Mouse (Mus musculus) kidney, adult 2 months (tissue): Measurements from ENCODE around the gene Gpr152. TPM values are rescaled to one million over a fixed set of nuclear protein-coding genes. Genes with fewer than 3 reads are reported as not detected.
"Not testable (repeated sequence)": the region's sequence is repeated elsewhere in the genome, so short reads cannot be mapped to it uniquely, and the experiment has no call there.

Source experiments
- DNase-seq: peaks from one replicate; pipeline ENCODE4 v3.0.0; 2021
- H3K27ac ChIP-seq: fragments of 200-500 bp; 2 replicates; pipeline ENCODE4 v1.5.1; 2012; ENCODE audit warnings: low read depth, low read length, control low read depth, inconsistent platforms; ENCODE audit not compliant: insufficient read depth
- H3K27me3 ChIP-seq: fragments of 200-500 bp; replicated peaks from 2 replicates; pipeline ENCODE4 v1.6.1; 2012; ENCODE audit warnings: mild to moderate bottlenecking, moderate library complexity, low read length, inconsistent platforms; ENCODE audit not compliant: control insufficient read depth, insufficient read depth
- H3K36me3 ChIP-seq: fragments of 200-500 bp; 2 replicates; pipeline ENCODE4 v1.6.1; 2012; ENCODE audit warnings: mild to moderate bottlenecking, moderate library complexity, low read length, inconsistent platforms; ENCODE audit not compliant: control insufficient read depth, insufficient read depth
- H3K4me1 ChIP-seq: fragments of 200-500 bp; 2 replicates; pipeline ENCODE4 v1.6.1; 2011; ENCODE audit warnings: low read length; ENCODE audit not compliant: control insufficient read depth, insufficient read depth
- H3K4me3 ChIP-seq: fragments of 200-500 bp; 2 replicates; pipeline ENCODE4 v1.5.1; 2011; ENCODE audit warnings: mild to moderate bottlenecking, low read depth, low read length, control low read depth; ENCODE audit not compliant: insufficient read depth
- CTCF ChIP-seq: fragments of 200-500 bp; conservative IDR thresholded peaks from 2 replicates; pipeline ENCODE4 v1.5.1; 2011; ENCODE audit warnings: low read depth, mild to moderate bottlenecking, control low read depth, low read length, moderate library complexity, mixed read lengths; ENCODE audit not compliant: insufficient read depth, insufficient read length
- POLR2A ChIP-seq: fragments of 200-500 bp; IDR thresholded peaks from one replicate; pipeline ENCODE4 v1.6.1; 2011; ENCODE audit warnings: low read depth, low read length, control low read depth
- WGBS: fragments of 180-500 bp; shearing (Covaris S2); methylation state at CpG from one replicate; pipeline ENCODE4 v1.1.7; 2018; 5-methylcytosine and 5-hydroxymethylcytosine counted together
- polyA plus RNA-seq: library from polyadenylated mRNA; depleted of rRNA; stranded (reverse); fragments of >200 nt; gene quantifications from 2 replicates; pipeline ENCODE4 v1.2.3, GENCODE M21; 2012

Gene Gpr152
- polyA plus RNA-seq, 1 experiment = 0.05 TPM

DNA sequence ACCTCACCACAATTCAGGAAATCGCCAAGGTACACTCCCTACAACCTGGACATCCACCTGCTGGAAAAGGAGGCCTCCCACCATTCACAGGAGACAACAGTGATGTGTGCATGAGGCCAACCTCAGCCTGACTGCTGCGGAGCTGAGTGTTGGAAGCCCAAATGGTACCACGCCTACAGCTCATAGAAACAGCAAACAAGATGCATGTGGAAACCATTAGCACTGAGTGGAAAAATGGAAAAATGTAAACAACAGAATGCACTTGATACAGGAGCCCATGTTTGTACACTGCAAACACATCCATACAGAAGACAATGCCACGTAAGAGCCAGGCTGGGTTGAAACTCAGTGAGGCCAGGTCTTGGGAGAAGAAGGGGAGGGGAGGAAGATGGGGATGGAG is 15.2 kb upstream of the Gpr152 start:
- Histone ChIP-seq H3K4me3 (no peak overlapping the region), H3K4me1 (peaks cover 10% of the 10 kb centered on the region), H3K27me3 (no peaks in the 10 kb centered on the region), H3K36me3 (no peaks in the 10 kb centered on the region; the same call in 1 of the 2 replicates), H3K27ac (no peak overlapping the region)
- WGBS = 90% methylated on average over 4 of the region's 4 CpGs
- DNase-seq = no peak
- TF ChIP-seq POLR2A (no peak), CTCF (no peak)

DNA sequence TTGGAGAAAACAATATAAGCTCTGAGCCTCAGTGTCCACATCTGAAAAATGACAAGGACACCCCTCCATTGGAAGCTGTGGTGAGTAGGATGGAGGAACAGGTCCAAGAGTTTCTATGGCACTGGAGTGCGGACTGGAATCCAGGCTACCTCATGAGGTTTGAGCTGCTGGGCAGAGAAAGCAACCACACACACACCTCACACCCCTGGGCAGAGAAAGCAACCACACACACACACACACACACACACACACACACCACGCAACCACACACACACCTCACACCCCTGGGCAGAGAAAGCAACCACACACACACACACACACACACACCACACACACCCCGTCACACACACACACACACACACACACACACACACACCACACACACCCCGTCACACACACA is 14.3 kb upstream of the Gpr152 start:
- Histone ChIP-seq H3K4me3 (peak overlapping the region; percentile 42), H3K27ac (peak overlapping the region; percentile 24; the same call in 1 of the 2 replicates), H3K4me1 (peaks cover 10% of the 10 kb centered on the region)
- H3K36me3 ChIP-seq, H3K27me3 ChIP-seq, DNase-seq: not testable (repeated sequence)
- WGBS = 11% methylated on average over 4 of the region's 4 CpGs

DNA sequence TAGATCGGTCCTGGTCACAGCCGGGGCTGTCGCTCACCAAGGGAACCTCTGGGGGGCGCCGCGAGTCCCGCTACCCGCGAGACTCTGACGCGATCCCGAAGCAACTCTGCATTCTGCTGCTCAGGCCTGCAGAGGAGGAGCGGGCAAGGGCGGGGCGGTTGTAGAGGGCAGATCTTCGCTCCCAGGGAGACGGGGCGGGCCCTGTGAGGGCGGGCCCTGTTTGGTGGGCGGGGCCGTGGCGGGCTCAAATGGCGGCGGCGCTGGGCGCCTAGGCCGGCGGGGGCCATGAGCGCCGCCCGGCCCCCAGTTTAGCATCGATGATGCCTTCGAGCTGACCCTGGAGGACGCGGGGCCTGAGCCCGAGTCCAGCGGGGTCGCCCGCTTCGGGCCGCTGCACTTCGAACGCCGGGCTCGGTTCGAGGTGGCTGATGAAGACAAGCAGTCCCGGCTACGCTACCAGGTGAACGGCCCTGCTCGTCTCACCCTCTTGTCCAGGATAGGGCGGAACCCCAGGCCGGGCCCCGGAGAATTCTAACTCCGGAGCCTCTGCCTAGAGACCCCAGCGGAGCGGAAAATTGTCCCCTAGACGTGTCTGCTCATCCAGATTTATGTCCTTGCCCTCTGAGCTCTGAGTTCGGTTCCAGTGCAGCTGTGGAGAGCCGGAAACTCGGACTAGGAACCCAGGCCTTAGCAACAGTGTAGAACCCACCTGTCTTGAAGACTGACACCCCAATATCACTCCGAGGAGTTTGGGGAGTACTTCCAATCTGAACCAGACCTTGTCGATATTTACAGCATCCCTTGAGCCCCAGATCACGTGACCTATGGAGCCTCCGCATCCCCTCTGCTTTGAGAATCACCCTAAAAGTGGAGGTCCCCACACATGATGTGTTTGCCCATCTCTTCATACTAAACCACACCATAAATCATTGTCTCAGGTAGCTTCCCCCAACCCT is 13.6 kb upstream of the Gpr152 start, which contains the start of gene Aip:
Gene Aip, minus strand, starts transcription at position 118 of the 956 bp plus-strand sequence.
- Histone ChIP-seq H3K4me3 (peak within 1 kb of the TSS; percentile 82), H3K27ac (peak within 1 kb of the TSS; percentile 24; the same call in 1 of the 2 replicates), H3K27me3 (no peaks in the 10 kb centered on the region), H3K4me1 (peaks cover 6% of the 10 kb centered on the region; the same call in 1 of the 2 replicates), H3K36me3 (no peaks in the 10 kb centered on the region; the same call in 1 of the 2 replicates)
- TF ChIP-seq CTCF = peak; percentile 64
- no peak for TF ChIP-seq POLR2A
- peak; percentile 99 for DNase-seq
- 1% methylated on average over 62 of the region's 64 CpGs for WGBS

DNA sequence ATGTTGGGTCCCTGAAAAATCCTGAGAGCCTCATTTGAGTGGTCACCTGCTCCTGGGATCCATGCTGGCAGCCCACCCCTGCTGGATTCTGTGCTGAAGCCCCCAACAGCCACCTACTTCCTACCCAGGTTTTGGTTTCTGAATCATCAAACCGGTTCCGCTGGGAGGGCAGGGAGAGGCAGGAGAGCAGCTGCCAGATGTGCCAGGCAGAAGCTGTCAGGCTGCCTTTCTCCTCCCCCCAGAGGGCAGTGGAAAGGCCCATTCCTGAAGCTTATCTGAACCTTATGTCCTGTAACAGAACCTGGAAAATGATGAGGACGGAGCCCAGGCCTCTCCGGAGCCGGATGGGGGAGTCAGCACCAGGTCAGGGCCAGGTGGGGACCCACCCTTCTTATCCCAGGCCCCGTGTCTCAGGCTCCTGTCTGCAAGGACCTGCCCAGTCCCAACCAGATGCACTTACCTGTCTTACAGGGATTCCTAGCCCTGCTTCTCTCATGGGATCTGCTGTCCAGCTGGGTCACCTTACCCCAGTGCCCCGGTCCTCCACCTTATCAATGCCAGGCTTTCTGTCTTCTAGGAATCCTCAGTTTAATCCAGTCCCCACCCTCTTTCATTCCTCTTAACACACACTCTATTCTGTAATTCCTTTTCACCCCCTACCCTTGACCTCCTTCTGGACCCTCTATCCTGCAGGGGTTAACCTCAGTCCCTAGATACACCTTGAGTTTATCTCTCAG is 12.7 kb upstream of the Gpr152 start:
- peak; percentile 26 for DNase-seq
- H3K27me3 ChIP-seq = no peaks in the 10 kb centered on the region
- TF ChIP-seq CTCF (no peak), POLR2A (no peak)
- H3K27ac ChIP-seq = no peak overlapping the region
- peaks cover 6% of the 10 kb centered on the region; the same call in 1 of the 2 replicates for H3K4me1 ChIP-seq
- no peaks in the 10 kb centered on the region; the same call in 1 of the 2 replicates for H3K36me3 ChIP-seq
- peak overlapping the region; percentile 82 for H3K4me3 ChIP-seq
- WGBS = 47% methylated on average over 7 of the region's 7 CpGs

DNA sequence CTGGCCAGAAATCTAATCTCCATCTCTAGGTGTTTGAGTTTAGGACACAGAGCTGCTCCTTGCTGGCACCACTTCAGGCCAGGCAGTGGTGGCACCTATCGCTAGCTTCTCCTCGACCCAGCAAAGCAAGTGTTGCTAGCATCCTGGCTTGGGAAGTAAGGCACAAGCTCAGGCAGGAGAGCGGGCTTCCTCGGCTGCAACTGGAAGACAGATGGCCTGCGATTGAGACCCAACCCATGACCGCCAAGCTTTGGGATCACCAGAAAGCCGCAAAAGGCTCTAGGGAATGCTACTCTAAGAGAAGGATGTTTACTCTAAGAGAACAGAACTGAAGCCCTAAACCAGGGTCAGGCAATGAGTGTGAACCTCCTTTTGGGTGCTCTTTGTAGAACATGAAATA is 10.1 kb upstream of the Gpr152 start:
- Histone ChIP-seq H3K36me3 (no peaks in the 10 kb centered on the region; the same call in 1 of the 2 replicates), H3K4me1 (peaks cover 6% of the 10 kb centered on the region; the same call in 1 of the 2 replicates), H3K4me3 (no peak overlapping the region), H3K27me3 (no peaks in the 10 kb centered on the region), H3K27ac (no peak overlapping the region)
- no peak for DNase-seq
- TF ChIP-seq POLR2A (no peak), CTCF (no peak)
- 88% methylated on average over 7 of the region's 7 CpGs for WGBS

DNA sequence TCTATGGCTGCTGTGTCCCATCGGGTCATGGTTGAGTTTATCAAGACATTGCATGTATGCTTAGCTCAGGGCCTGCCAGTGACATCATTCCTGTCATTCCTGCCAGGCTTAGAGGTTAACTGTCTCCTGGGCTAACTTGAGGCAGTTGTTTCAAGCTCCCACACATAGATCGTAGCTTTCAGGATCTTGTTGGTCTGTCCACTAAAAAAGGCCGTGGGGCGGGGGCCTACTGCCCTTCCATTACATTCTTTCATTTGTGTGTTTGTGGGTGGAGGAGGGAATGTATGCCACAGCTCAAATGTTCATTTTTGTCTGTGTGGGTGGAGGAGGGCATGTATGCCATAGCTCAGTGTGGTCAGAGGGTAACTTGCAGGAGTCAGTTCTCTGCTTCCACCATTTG is 9.5 kb upstream of the Gpr152 start:
- WGBS = 76% methylated on average over 4 of the region's 4 CpGs
- Histone ChIP-seq H3K4me1 (peaks cover 6% of the 10 kb centered on the region; the same call in 1 of the 2 replicates), H3K4me3 (no peak overlapping the region), H3K27ac (no peak overlapping the region), H3K36me3 (no peaks in the 10 kb centered on the region; the same call in 1 of the 2 replicates), H3K27me3 (no peaks in the 10 kb centered on the region)
- no peak for DNase-seq
- TF ChIP-seq POLR2A (no peak), CTCF (no peak)
